Mouse (Mus musculus) olfactory bulb, adult 2 months (tissue): ENCODE measurements around the gene Scfd2. TPM values are rescaled to one million over a fixed set of nuclear protein-coding genes. Genes with fewer than 3 reads are reported as not detected.

Experiments
- H3K27ac ChIP-seq: fragments of 200-500 bp; 2 replicates; pipeline ENCODE4 v1.5.1; 2012; ENCODE audit warnings: low read depth, low read length; ENCODE audit not compliant: insufficient read depth
- H3K4me1 ChIP-seq: fragments of 200-500 bp; 2 replicates; pipeline ENCODE4 v1.6.1; 2012; ENCODE audit warnings: low read length; ENCODE audit not compliant: control insufficient read depth, insufficient read depth
- H3K4me3 ChIP-seq: fragments of 200-500 bp; 2 replicates; pipeline ENCODE4 v1.5.1; 2012; ENCODE audit warnings: mild to moderate bottlenecking, low read depth, low read length, moderate library complexity; ENCODE audit not compliant: insufficient read depth
- CTCF ChIP-seq: fragments of 200-500 bp; IDR thresholded peaks from 2 replicates; pipeline ENCODE4 v1.5.1; 2012; ENCODE audit warnings: low read depth, mild to moderate bottlenecking, low read length, moderate library complexity; ENCODE audit not compliant: insufficient read depth
- POLR2A ChIP-seq: fragments of 200-500 bp; IDR thresholded peaks from 2 replicates; pipeline ENCODE4 v1.6.1; 2012; ENCODE audit warnings: mild to moderate bottlenecking, low read depth, low read length, moderate library complexity; ENCODE audit not compliant: insufficient read depth
- WGBS: fragments of 180-500 bp; shearing (Covaris S2); methylation state at CpG from one replicate; pipeline ENCODE4 v1.1.7; 2018; 5-methylcytosine and 5-hydroxymethylcytosine counted together
- polyA plus RNA-seq: library from polyadenylated mRNA; stranded (reverse); fragments of >200 nt; gene quantifications from 2 replicates; pipeline ENCODE4 v1.2.4, GENCODE M21; 2012; ENCODE audit warnings: low replicate concordance; ENCODE audit not compliant: missing spikeins, insufficient read depth, insufficient read length

Gene Scfd2
- polyA plus RNA-seq, 1 experiment: not detected

- Histone ChIP-seq H3K4me1 (peaks cover under 1% of the 10 kb centered on the region), H3K4me3 (no peak overlapping the region), H3K27ac (no peak overlapping the region)
- TF ChIP-seq POLR2A: no peak
- no peak for TF ChIP-seq CTCF
- WGBS: 91% methylated on average over 8 of the region's 8 CpGs
Measured at GRCm38 (mm10) chr5:74240298-74240697, 291.3 kb downstream of the Scfd2 start.

GRCm38 (mm10) chr5:74239369-74239768, 292.2 kb downstream of the Scfd2 start:
- Histone ChIP-seq H3K4me1 (no peaks in the 10 kb centered on the region), H3K4me3 (no peak overlapping the region), H3K27ac (no peak overlapping the region)
- 89% methylated on average over 1 of the region's 1 CpGs for WGBS
- TF ChIP-seq CTCF: no peak
- no peak for TF ChIP-seq POLR2A

- H3K4me3 ChIP-seq: no peak overlapping the region
- 92% methylated on average over 7 of the region's 7 CpGs for WGBS
- H3K4me1 ChIP-seq: peaks cover 7% of the 10 kb centered on the region; the same call in 1 of the 2 replicates
- no peak overlapping the region for H3K27ac ChIP-seq
- TF ChIP-seq CTCF (no peak), POLR2A (no peak)
Measured at GRCm38 (mm10) chr5:74233808-74234207, 297.8 kb downstream of the Scfd2 start.

- TF ChIP-seq CTCF: no peak
- TF ChIP-seq POLR2A: no peak
- Histone ChIP-seq H3K4me3 (no peak overlapping the region), H3K27ac (no peak overlapping the region), H3K4me1 (peaks cover 10% of the 10 kb centered on the region)
- WGBS: 89% methylated on average over 2 of the region's 2 CpGs
Measured at GRCm38 (mm10) chr5:74230525-74230924, 301.0 kb downstream of the Scfd2 start.

GRCm38 (mm10) chr5:74229775-74230413, 301.7 kb downstream of the Scfd2 start:
- no peak for TF ChIP-seq CTCF
- no peak for TF ChIP-seq POLR2A
- 79% methylated on average over 11 of the region's 11 CpGs for WGBS
- Histone ChIP-seq H3K4me1 (peaks cover 10% of the 10 kb centered on the region), H3K27ac (no peak overlapping the region), H3K4me3 (no peak overlapping the region)

GRCm38 (mm10) chr5:74228938-74229337, 302.6 kb downstream of the Scfd2 start:
- WGBS: 15% methylated on average over 1 of the region's 1 CpGs
- peaks cover 10% of the 10 kb centered on the region for H3K4me1 ChIP-seq
- no peak for TF ChIP-seq CTCF
- no peak for TF ChIP-seq POLR2A
- H3K27ac ChIP-seq: no peak overlapping the region
- H3K4me3 ChIP-seq: no peak overlapping the region

- H3K4me1 ChIP-seq: peaks cover 10% of the 10 kb centered on the region
- no peak overlapping the region for H3K4me3 ChIP-seq
- no peak for TF ChIP-seq CTCF
- TF ChIP-seq POLR2A: no peak
- 92% methylated on average over 6 of the region's 6 CpGs for WGBS
- no peak overlapping the region for H3K27ac ChIP-seq
Measured at GRCm38 (mm10) chr5:74227352-74227751, 304.2 kb downstream of the Scfd2 start.

- H3K27ac ChIP-seq: no peak overlapping the region
- H3K4me1 ChIP-seq: peaks cover 10% of the 10 kb centered on the region
- no peak overlapping the region for H3K4me3 ChIP-seq
- WGBS: 80% methylated on average over 5 of the region's 5 CpGs
- TF ChIP-seq POLR2A (no peak), CTCF (no peak)
Measured at GRCm38 (mm10) chr5:74226183-74226582, 305.4 kb downstream of the Scfd2 start.

- H3K4me3 ChIP-seq: no peak overlapping the region
- TF ChIP-seq POLR2A: no peak
- TF ChIP-seq CTCF: no peak
- 85% methylated on average over 6 of the region's 6 CpGs for WGBS
- peaks cover 5% of the 10 kb centered on the region for H3K4me1 ChIP-seq
- no peak overlapping the region for H3K27ac ChIP-seq
Measured at GRCm38 (mm10) chr5:74224480-74224879, 307.1 kb downstream of the Scfd2 start.

- H3K4me1 ChIP-seq: peaks cover 3% of the 10 kb centered on the region
- 87% methylated on average over 4 of the region's 4 CpGs for WGBS
- H3K4me3 ChIP-seq: no peak overlapping the region
- no peak overlapping the region for H3K27ac ChIP-seq
- TF ChIP-seq POLR2A (no peak), CTCF (no peak)
Measured at GRCm38 (mm10) chr5:74222626-74223025, 308.9 kb downstream of the Scfd2 start.
